In genomic region chr9:115309977-115310345, GRCm38 (mm10) we compare ENCODE assay signal across 8 mouse cellular contexts. TPM values are rescaled to one million over a fixed set of nuclear protein-coding genes. Genes with fewer than 3 reads are reported as not detected.
DNase-seq lines count a peak whose midpoint lies in the region; ATAC-seq and TF ChIP-seq lines count a peak whose summit lies in the region.

No protein-coding gene starts in this region.

- no peak for TF ChIP-seq CTCF in heart, postnatal 0 days (IDR thresholded peaks at IDR 0.05; ENCODE audit: low read depth)

- WGBS in heart, postnatal 0 days = under 1% methylated on average over 27 of the region's 42 CpGs
- WGBS in liver, embryonic 12.5 days (ENCODE audit: insufficient replicate concordance) = under 1% methylated on average over 33 of the region's 42 CpGs
- 0% methylated on average over 20 of the region's 42 CpGs for WGBS in neural tube, embryonic 14.5 days

- peak overlapping the region; percentile 81 for H3K9ac ChIP-seq in heart, postnatal 0 days (replicated peaks; ENCODE audit: low read depth, low read length)
- peak overlapping the region; percentile 99 for H3K9ac ChIP-seq in liver, embryonic 12.5 days
- peak overlapping the region; percentile 97 for H3K9ac ChIP-seq in neural tube, embryonic 14.5 days (replicated peaks; ENCODE audit: low read depth, low read length)

- H3K4me1 ChIP-seq in brown adipose tissue, adult 24 weeks (ENCODE audit: control insufficient read depth, insufficient read depth, insufficient read length, low read length) = peaks cover 5% of the 10 kb centered on the region; the same call in 1 of the 2 replicates
- peaks cover 32% of the 10 kb centered on the region for H3K4me1 ChIP-seq in heart, postnatal 0 days (ENCODE audit: control insufficient read depth, insufficient read depth)
- H3K4me1 ChIP-seq in liver, embryonic 12.5 days = peaks cover 65% of the 10 kb centered on the region
- H3K4me1 ChIP-seq in neural tube, embryonic 14.5 days (ENCODE audit: control insufficient read depth, insufficient read depth, low read length) = peaks cover 25% of the 10 kb centered on the region

- peak overlapping the region; percentile 91 for H3K27ac ChIP-seq in brown adipose tissue, adult 24 weeks (replicated peaks; ENCODE audit: low read depth, low read length)
- peak overlapping the region; percentile 98 for H3K27ac ChIP-seq in heart, postnatal 0 days (ENCODE audit: low read depth)
- H3K27ac ChIP-seq in liver, embryonic 12.5 days = peak overlapping the region; percentile 96
- peak overlapping the region; percentile 98 for H3K27ac ChIP-seq in neural tube, embryonic 14.5 days (ENCODE audit: low read depth, low read length)

- peak overlapping the region; percentile 89 for H3K4me3 ChIP-seq in brown adipose tissue, adult 24 weeks (ENCODE audit: insufficient read depth, low read depth, low read length)
- H3K4me3 ChIP-seq in heart, postnatal 0 days (ENCODE audit: low read depth, low read length) = peak overlapping the region; percentile 96
- peak overlapping the region; percentile 98 for H3K4me3 ChIP-seq in liver, embryonic 12.5 days
- peak overlapping the region; percentile 96 for H3K4me3 ChIP-seq in neural tube, embryonic 14.5 days (ENCODE audit: low read depth, low read length)

- H3K9me3 ChIP-seq in heart, postnatal 0 days (replicated peaks; ENCODE audit: control insufficient read depth, low read length) = no peaks in the 10 kb centered on the region
- no peaks in the 10 kb centered on the region for H3K9me3 ChIP-seq in liver, embryonic 12.5 days (replicated peaks)
- H3K9me3 ChIP-seq in neural tube, embryonic 14.5 days (ENCODE audit: control insufficient read depth, low read length) = no peaks in the 10 kb centered on the region

- peak overlapping the region; percentile 68 for H3K4me2 ChIP-seq in heart, postnatal 0 days (ENCODE audit: low read depth, low read length)
- H3K4me2 ChIP-seq in liver, embryonic 12.5 days = peak overlapping the region; percentile 88
- H3K4me2 ChIP-seq in neural tube, embryonic 14.5 days (ENCODE audit: low read depth, low read length) = peak overlapping the region; percentile 66

- H3K27me3 ChIP-seq in heart, postnatal 0 days (ENCODE audit: control insufficient read depth, insufficient read depth, low read length) = no peaks in the 10 kb centered on the region
- H3K27me3 ChIP-seq in liver, embryonic 12.5 days (replicated peaks) = no peaks in the 10 kb centered on the region
- H3K27me3 ChIP-seq in neural tube, embryonic 14.5 days (ENCODE audit: control insufficient read depth, insufficient read depth, low read length) = 0 out of 2 replicates have a peak, but pooled peaks cover 2% of the 10 kb centered on the region

- no peaks in the 10 kb centered on the region for H3K36me3 ChIP-seq in heart, postnatal 0 days (replicated peaks; ENCODE audit: control insufficient read depth, insufficient read depth, low read length)
- H3K36me3 ChIP-seq in liver, embryonic 12.5 days = peaks cover 11% of the 10 kb centered on the region
- no peaks in the 10 kb centered on the region for H3K36me3 ChIP-seq in neural tube, embryonic 14.5 days (ENCODE audit: control insufficient read depth, insufficient read depth, low read length)

- DNase-seq in lung, adult 18-20 months = peak; percentile 89 to 90
- DNase-seq in lung, postnatal 10 days = no peak
- peak; percentile 61 for DNase-seq in heart, postnatal 0 days (ENCODE audit: low spot score)
- DNase-seq in Muller cell, postnatal 12 days (ENCODE audit: inconsistent ontology term) = no peak
- DNase-seq in frontal cortex, postnatal 14 days (ENCODE audit: low spot score in 2 of 2) = no peak

- no peak; the same call in 1 of the 2 replicates for TF ChIP-seq EP300 in heart, postnatal 0 days (IDR thresholded peaks at IDR 0.05; ENCODE audit: low read depth)

- peak; percentile 69 for ATAC-seq in heart, postnatal 0 days (ENCODE audit: insufficient read depth, low read depth)
- ATAC-seq in liver, embryonic 12.5 days = peak; percentile 86
- ATAC-seq in neural tube, embryonic 14.5 days (ENCODE audit: low read depth) = no peak

RNA-seq across cellular contexts. Expression of gene Stt3b, which starts 0.3 kb away (rescaled TPM):
- polyA plus RNA-seq in brown adipose tissue, adult 24 weeks (2012; ENCODE audit: insufficient read depth, insufficient read length, missing spikeins) = 53.6 and 61.9 TPM in 2 replicates
- total RNA-seq in heart, postnatal 0 days (2014; rRNA removed; ENCODE audit: low replicate concordance) = 64.2 and 67.1 TPM in 2 replicates
- 33.9 and 34.4 TPM in 2 replicates for polyA plus RNA-seq in heart, postnatal 0 days (2015; fragmentation: Nextera tagmentation; extraction: Ambion mirVana)
- polyA plus RNA-seq in liver, embryonic 12.5 days (2016; fragmentation: Nextera tagmentation; extraction: Ambion mirVana) = 102 and 106 TPM in 2 replicates
- 107 and 132 TPM in 2 replicates for polyA plus RNA-seq in neural tube, embryonic 14.5 days (2014; fragmentation: Nextera tagmentation; extraction: Ambion mirVana)

Comparison
In these comparisons a context has a peak if more than half of its experiments do, and no peak if none do; other contexts are left out.
1. DNase-seq: peak in lung, adult 18-20 months (2 of 2) and heart, postnatal 0 days (single experiment); none in lung, postnatal 10 days (single experiment), Muller cell, postnatal 12 days (single experiment) and frontal cortex, postnatal 14 days (0 of 2).
2. Peak in every context shown above with its lines, with median percentiles within 50 percentile points of each other: H3K27ac ChIP-seq, H3K4me3 ChIP-seq, H3K4me2 ChIP-seq and H3K9ac ChIP-seq.